Mouse (Mus musculus): ENCODE data around the gene Tmem60.

The Tmem60 gene

DNA sequence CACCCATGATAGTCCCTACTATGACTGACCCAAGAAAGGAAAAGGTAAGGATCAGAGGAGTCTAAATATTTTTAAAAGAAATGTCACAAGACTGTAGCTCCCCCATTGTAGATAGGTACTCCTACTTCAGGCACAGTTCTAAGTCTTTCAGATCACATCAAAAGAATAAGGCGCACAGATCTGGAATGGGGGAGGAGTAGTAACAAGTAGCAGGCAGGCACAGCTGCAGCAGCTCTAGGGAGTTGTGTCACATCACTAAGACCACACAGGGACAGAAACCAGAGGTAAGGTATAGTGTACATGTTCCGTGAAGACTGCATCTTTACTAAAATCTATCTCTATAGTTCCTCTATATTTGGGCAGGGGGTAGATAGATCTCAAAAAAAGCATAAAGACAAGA, 29.8 kb downstream of the Tmem60 start:
- no peak for DNase-seq

DNA sequence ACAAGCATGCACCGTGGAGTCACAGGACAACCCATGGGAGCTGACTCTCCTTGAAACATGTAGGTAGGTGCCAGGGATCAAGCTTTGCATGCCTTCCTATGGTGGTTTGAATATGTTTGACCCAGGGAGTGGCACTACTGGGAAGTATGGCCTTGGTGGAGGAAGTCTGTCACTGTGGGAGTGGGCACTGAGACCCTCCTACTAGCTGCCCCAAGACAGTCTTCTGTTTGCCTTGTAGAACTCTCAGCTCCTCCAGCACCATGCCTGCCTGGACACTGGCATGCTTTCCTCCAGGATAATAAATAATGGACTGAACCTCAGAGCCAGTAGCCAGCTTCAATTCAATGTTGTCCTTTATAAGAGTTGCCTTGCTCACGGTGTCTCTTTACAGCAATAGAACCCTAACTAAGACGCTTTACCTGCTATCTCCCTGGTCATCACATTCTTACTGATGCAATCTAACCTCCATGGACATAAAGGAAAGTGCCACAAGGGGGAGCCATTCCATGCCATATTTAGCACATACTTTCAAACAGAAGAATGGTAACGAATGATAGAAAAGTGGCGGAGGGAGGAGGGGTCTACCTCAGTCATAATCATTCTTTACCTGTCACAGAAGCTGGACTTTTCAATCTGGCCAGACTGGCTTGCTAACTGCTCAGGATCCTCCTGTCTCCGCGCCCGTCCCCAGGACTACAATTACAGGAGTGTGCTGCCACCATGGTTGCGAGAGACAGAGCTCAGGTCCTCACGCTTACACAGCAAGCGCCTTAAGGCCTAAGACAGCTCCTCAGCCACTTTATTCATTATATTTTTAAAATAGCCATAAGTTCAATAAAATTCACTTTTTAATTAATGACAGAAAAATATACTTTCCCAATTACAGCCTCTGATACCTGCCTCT, 31.6 kb downstream of the Tmem60 start:
- peak in 1 of 2 experiments; percentile 76 for DNase-seq

DNA sequence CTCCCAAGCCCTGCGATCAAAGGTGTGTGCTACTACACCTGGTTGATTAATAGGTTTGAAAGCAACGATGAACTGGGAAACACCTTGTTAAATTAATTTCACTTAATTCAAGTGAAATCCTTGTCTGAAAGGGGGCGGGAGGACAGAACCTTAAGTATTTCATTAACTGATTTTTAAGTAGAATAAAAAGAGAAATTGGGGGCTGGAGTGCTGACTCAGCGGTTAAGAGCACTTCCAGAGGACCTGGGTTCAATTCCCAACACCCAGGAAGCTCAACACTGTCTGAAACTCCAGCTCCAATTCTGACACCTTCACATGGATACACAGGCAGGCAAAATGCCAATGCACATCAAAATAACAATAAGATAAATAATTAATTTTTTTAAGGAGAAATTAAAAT, 37.0 kb downstream of the Tmem60 start:
- no peak for DNase-seq

DNA sequence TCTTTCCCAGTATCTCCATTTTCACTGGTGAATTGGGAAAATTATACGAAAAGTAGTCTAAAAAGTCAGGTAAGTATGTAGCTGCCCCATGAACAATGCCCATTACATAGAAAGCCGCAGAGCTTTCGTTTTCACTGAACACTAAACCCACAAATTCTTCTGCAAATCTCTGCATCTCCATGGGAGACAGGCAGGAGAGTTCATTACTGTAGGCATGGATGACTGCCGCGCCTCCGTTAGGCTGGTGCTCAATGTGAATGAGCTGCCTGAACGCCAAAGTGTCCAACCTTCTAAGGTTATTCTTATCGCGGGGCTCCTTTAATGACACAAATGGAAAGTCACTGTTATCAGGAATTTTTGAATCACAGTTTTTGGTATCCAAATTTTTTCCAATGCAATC, 37.6 kb downstream of the Tmem60 start:
- no peak for DNase-seq

DNA sequence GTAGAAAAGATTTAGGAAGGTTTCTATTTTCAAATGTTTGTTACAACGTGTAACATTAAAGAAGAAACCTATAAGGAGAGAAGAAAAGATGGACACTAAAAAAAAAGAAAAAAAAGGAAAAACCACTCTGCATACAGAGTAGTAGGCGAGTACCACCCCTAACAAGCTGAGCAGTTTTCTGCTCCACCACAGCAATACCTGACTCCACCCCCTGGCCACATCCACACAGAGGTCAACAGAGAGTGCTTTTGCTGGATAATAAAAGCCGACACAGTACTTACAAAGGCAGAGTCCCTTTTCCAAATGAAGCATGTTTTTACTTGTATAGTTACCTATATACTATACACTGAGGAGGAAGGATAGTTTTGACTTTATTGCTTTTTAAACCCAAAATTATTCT, 42.6 kb downstream of the Tmem60 start:
- no peak for DNase-seq

DNA sequence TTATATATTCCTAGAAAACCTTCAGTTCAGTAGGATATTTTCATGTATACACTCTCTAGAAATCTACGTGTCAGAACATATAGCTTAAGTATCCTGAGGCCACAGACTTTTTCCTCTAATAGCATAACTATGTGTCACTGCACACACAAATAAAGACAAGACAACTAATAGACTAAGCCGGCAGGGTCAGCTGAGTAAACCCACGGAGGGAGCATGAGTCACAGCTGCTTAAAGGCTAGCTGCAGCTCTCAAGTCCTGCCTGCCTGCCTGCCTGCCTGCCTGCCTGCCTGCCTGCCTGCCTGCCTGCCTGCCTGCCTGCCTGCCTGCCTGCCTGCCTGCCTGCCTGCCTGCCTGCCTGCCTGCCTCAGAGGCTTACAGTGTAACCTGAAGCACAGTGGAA, 43.5 kb downstream of the Tmem60 start:
- no peak for DNase-seq

DNA sequence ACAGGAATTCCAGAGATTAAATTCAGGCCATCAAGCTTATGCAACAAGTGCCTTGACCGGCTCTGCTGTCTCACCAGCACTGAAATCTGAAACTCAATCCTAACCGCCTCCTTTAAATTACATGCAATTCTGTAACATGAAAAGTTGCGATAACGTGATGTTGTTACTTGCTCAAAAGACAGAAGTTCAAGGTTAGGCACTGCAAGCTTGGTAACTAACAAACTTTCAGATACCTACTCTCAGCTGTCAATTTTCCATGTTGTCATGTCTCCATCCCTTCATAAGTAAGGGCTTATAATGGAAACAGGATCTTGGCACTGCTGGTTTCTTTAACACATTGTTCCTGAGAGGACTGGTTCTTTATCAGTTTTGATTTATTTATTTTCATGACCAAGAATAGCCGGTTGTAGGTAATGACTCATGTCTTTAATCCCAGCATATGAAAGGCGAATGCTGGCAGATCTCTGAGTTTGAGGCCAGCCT, 47.7 kb downstream of the Tmem60 start:
- DNase-seq: no peak

DNA sequence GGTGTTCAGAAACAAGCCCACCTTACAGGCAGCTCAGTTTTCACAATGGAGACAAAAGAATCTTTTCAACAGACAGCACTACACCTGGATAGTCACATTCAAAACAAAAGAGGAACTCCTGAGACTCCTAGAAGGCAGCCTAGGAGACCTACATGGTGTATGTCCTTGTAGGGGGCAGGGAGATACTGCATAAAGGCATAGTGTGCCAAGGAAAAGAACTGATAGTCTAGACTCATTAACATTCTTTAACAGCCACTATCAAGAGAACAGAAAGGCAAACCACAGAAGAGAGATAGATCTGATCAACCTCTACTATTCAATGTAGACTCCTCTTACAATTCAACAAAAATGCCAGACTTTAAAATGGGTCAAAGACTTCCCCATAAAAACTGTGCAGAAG, 48.4 kb downstream of the Tmem60 start:
- DNase-seq: no peak

DNA sequence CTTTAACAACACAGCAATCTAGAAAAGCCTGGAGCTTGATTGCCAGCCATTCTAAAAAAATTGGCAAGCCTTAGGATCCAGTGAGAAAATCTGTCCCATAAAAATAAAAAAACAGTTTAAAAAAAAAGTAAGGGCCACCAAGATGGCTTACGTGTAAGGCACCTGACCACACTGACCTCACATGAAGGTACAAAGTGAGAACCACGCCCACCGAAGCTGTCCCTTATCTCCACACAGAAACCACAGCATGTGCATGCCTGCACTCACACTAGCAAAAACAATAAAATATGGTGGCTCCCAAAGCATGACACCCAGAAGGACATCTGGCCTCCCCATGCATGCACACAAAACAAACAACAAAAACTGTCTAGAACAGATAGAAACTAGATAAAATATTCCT, 49.3 kb downstream of the Tmem60 start:
- no peak for DNase-seq

DNA sequence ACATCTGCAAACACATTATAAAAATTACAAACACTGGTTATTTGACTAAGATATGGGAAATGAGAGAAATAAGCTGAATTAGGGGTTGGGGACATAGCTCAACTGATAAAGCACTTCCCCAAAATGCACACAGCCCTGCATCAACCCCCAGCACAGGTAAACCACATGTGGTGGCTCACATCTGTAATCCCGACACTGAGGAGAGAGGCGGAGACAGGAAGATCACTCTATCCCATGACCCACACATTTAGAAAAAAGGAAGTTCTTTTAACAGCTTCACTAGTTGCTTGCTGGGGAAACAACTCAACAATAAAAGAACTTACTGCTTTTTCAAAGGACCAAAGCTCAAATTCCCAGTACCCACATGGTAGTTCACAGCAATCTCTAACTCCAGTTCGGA, 50.6 kb downstream of the Tmem60 start:
- no peak for DNase-seq

DNA sequence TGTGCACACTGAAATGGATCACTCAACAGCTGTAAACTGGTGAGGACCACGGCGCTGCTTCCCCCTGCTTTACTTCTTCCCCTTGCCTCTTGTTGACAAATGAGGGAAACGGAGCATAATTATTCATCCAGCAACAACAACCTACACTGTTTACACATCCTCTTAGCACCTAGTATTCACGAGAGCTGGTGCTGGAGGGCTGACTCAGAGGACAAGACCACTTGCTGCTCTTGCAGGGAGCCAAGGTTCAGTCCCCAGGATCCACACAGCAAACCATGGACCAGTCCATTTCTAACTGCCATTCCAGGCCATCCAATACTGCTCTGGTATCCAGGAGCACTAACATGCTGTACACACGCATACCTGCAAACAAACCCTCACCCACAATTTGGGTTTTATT, 53.9 kb downstream of the Tmem60 start:
- no peak for DNase-seq

Measured in lung, postnatal 4 days (tissue).